ENCODE assay signal across 8 mouse cellular contexts in genomic region chr4:144894487-144895210, GRCm38 (mm10). TPM values are rescaled to one million over a fixed set of nuclear protein-coding genes. Genes with fewer than 3 reads are reported as not detected.
DNase-seq lines count a peak whose midpoint lies in the region; ATAC-seq and TF ChIP-seq lines count a peak whose summit lies in the region.

No protein-coding gene starts in this region.

- H3K9me3 ChIP-seq in E14TG2a.4 (ENCODE audit: low read length): peaks cover 12% of the 10 kb centered on the region
- no peaks in the 10 kb centered on the region for H3K9me3 ChIP-seq in forebrain, embryonic 16.5 days (ENCODE audit: control insufficient read depth, low read length)
- H3K9me3 ChIP-seq in intestine, embryonic 14.5 days (ENCODE audit: control insufficient read depth, low read length): no peaks in the 10 kb centered on the region
- no peaks in the 10 kb centered on the region for H3K9me3 ChIP-seq in liver, embryonic 15.5 days (replicated peaks)

- H3K27me3 ChIP-seq in E14TG2a.4 (ENCODE audit: insufficient read depth, low read length): peaks cover 33% of the 10 kb centered on the region
- H3K27me3 ChIP-seq in forebrain, embryonic 16.5 days (replicated peaks; ENCODE audit: control insufficient read depth, insufficient read depth, low read length): peaks cover 17% of the 10 kb centered on the region
- no peaks in the 10 kb centered on the region for H3K27me3 ChIP-seq in intestine, embryonic 14.5 days (replicated peaks; ENCODE audit: control insufficient read depth, insufficient read depth, low read length)
- peaks cover 59% of the 10 kb centered on the region for H3K27me3 ChIP-seq in liver, embryonic 15.5 days

- H3K4me3 ChIP-seq in E14TG2a.4 (replicated peaks; ENCODE audit: low read length): peak overlapping the region; percentile 77
- peak overlapping the region; percentile 50 for H3K4me3 ChIP-seq in forebrain, embryonic 16.5 days (replicated peaks; ENCODE audit: low read length)
- peak overlapping the region; percentile 72 for H3K4me3 ChIP-seq in intestine, embryonic 14.5 days (ENCODE audit: low read depth, low read length)
- H3K4me3 ChIP-seq in liver, embryonic 15.5 days (replicated peaks): peak overlapping the region; percentile 62
- H3K4me3 ChIP-seq in olfactory bulb, adult 2 months (ENCODE audit: insufficient read depth, low read depth, low read length): peak overlapping the region; percentile 47

- H3K4me2 ChIP-seq in forebrain, embryonic 16.5 days (ENCODE audit: low read length): peak overlapping the region; percentile 84
- peak overlapping the region; percentile 77 for H3K4me2 ChIP-seq in intestine, embryonic 14.5 days (ENCODE audit: low read length)
- peak overlapping the region; percentile 79 for H3K4me2 ChIP-seq in liver, embryonic 15.5 days

- no peak for TF ChIP-seq POLR2A in olfactory bulb, adult 2 months (IDR thresholded peaks at IDR 0.05; ENCODE audit: insufficient read depth, low read depth, low read length)

- no peaks in the 10 kb centered on the region for H3K36me3 ChIP-seq in E14TG2a.4 (ENCODE audit: insufficient read depth, low read length)
- no peaks in the 10 kb centered on the region for H3K36me3 ChIP-seq in forebrain, embryonic 16.5 days (ENCODE audit: control insufficient read depth, insufficient read depth)
- peaks cover 15% of the 10 kb centered on the region for H3K36me3 ChIP-seq in intestine, embryonic 14.5 days (ENCODE audit: control insufficient read depth, insufficient read depth, low read length)
- H3K36me3 ChIP-seq in liver, embryonic 15.5 days (replicated peaks): 0 out of 2 replicates have a peak, but pooled peaks cover 4% of the 10 kb centered on the region

- 2% methylated on average over 11 of the region's 11 CpGs for WGBS in forebrain, embryonic 16.5 days
- 2% methylated on average over 11 of the region's 11 CpGs for WGBS in intestine, embryonic 14.5 days
- WGBS in liver, embryonic 15.5 days (ENCODE audit: insufficient replicate concordance): 13% methylated on average over 11 of the region's 11 CpGs
- 16% methylated on average over 11 of the region's 11 CpGs for WGBS in olfactory bulb, adult 2 months

- peaks cover 49% of the 10 kb centered on the region for H3K4me1 ChIP-seq in E14TG2a.4 (replicated peaks; ENCODE audit: low read depth, low read length)
- peaks cover 26% of the 10 kb centered on the region for H3K4me1 ChIP-seq in forebrain, embryonic 16.5 days (replicated peaks; ENCODE audit: control insufficient read depth, insufficient read depth, low read length)
- peaks cover 36% of the 10 kb centered on the region for H3K4me1 ChIP-seq in intestine, embryonic 14.5 days (replicated peaks; ENCODE audit: control insufficient read depth, insufficient read depth, low read length)
- peaks cover 41% of the 10 kb centered on the region for H3K4me1 ChIP-seq in liver, embryonic 15.5 days (replicated peaks)
- peaks cover 28% of the 10 kb centered on the region for H3K4me1 ChIP-seq in olfactory bulb, adult 2 months (ENCODE audit: control insufficient read depth, insufficient read depth, low read length)

- 0 out of 2 replicates have a peak overlapping the region, but pooled peaks have one; percentile 23 for H3K9ac ChIP-seq in forebrain, embryonic 16.5 days (replicated peaks; ENCODE audit: low read depth, low read length)
- peak overlapping the region; percentile 74 for H3K9ac ChIP-seq in intestine, embryonic 14.5 days (ENCODE audit: low read length)
- peak overlapping the region; percentile 53 for H3K9ac ChIP-seq in liver, embryonic 15.5 days

- no peak for ATAC-seq in forebrain, embryonic 16.5 days
- ATAC-seq in intestine, embryonic 14.5 days (replicated peaks; ENCODE audit: low FRiP score, low TSS enrichment, low read depth): peak; percentile 6; the same call in 1 of the 2 replicates
- ATAC-seq in liver, embryonic 15.5 days (ENCODE audit: insufficient read depth): no peak
- no peak for ATAC-seq in cerebellum, adult (ENCODE audit: insufficient number of reproducible peaks, low FRiP score, low TSS enrichment)

- peak; percentile 80 for DNase-seq in adrenal gland, adult 2 months
- DNase-seq in intestine, embryonic 14.5 days (ENCODE audit: low spot score): peak; percentile 76
- DNase-seq in layer of hippocampus, postnatal 14 days (ENCODE audit: low spot score in 2 of 2): no peak

- H3K27ac ChIP-seq in forebrain, embryonic 16.5 days (ENCODE audit: low read length): no peak overlapping the region; the same call in 1 of the 2 replicates
- H3K27ac ChIP-seq in intestine, embryonic 14.5 days (ENCODE audit: low read depth): peak overlapping the region; percentile 87
- H3K27ac ChIP-seq in liver, embryonic 15.5 days (replicated peaks): peak overlapping the region; percentile 73
- H3K27ac ChIP-seq in olfactory bulb, adult 2 months (ENCODE audit: insufficient read depth, low read depth, low read length): no peak overlapping the region

- TF ChIP-seq CTCF in E14TG2a.4 (conservative IDR thresholded peaks at IDR 0.05; ENCODE audit: low read length): no peak
- TF ChIP-seq CTCF in olfactory bulb, adult 2 months (IDR thresholded peaks at IDR 0.05; ENCODE audit: insufficient read depth, low read depth, low read length): no peak

RNA-seq across cellular contexts. Expression of gene Dhrs3, which starts 2.0 kb away (rescaled TPM):
- 100 to 1,000 TPM in 1 of 2 experiments, 10 to 100 TPM in 1; 94.8 to 157 TPM for total RNA-seq in adrenal gland, adult 2 months (2021)
- 96.3 and 135 TPM in 2 replicates for polyA plus RNA-seq in adrenal gland, adult 2 months (2012; rRNA removed)
- 16.3 and 28.1 TPM in 2 replicates for polyA plus RNA-seq in forebrain, embryonic 16.5 days (2015; fragmentation: Nextera tagmentation; extraction: Ambion mirVana)
- 119 and 123 TPM in 2 replicates for polyA plus RNA-seq in intestine, embryonic 14.5 days (2014; fragmentation: Nextera tagmentation; extraction: Ambion mirVana)
- polyA plus RNA-seq in liver, embryonic 15.5 days (2015; fragmentation: Nextera tagmentation; extraction: Ambion mirVana): 27.6 and 33.3 TPM in 2 replicates
- polyA plus RNA-seq in olfactory bulb, adult 2 months (2012; ENCODE audit: insufficient read depth, insufficient read length, low replicate concordance, missing spikeins): not detected in 2 replicates
- total RNA-seq in layer of hippocampus, postnatal 14 days (2021): 10 to 100 TPM; 21.2 to 30.8 TPM

Comparison
In these comparisons a context has a peak if more than half of its experiments do, and no peak if none do; other contexts are left out.
1. DNase-seq: peak in adrenal gland, adult 2 months (single experiment) and intestine, embryonic 14.5 days (single experiment); none in layer of hippocampus, postnatal 14 days (0 of 2).
2. H3K27ac ChIP-seq: peak in intestine, embryonic 14.5 days (single experiment) and liver, embryonic 15.5 days (single experiment); none in forebrain, embryonic 16.5 days (single experiment) and olfactory bulb, adult 2 months (single experiment).
3. H3K9ac ChIP-seq: peak in every context shown above with its lines; median percentile 74 in intestine, embryonic 14.5 days; 53 in liver, embryonic 15.5 days; 23 in forebrain, embryonic 16.5 days.
4. Peak in every context shown above with its lines, with median percentiles within 50 percentile points of each other: H3K4me3 ChIP-seq and H3K4me2 ChIP-seq.